Mouse (Mus musculus) CH12.LX (cell line): ENCODE results near the gene Tusc2. TPM values are rescaled to one million over a fixed set of nuclear protein-coding genes. Genes with fewer than 3 reads are reported as not detected.

Source experiments
- DNase-seq: peaks from one replicate; pipeline ENCODE4 v3.0.0-alpha.2; 2013; ENCODE audit errors: extremely low read depth
- H3K27ac ChIP-seq: 2 replicates; pipeline ENCODE4 v1.5.1; 2012; ENCODE audit warnings: low read depth, mild to moderate bottlenecking, control low read depth, moderate library complexity; ENCODE audit not compliant: insufficient read depth
- H3K27me3 ChIP-seq: replicated peaks from 2 replicates; pipeline ENCODE3; 2012; ENCODE audit warnings: inconsistent platforms
- H3K36me3 ChIP-seq, 2 experiments: replicated peaks in 1 of 2; 2 replicates each; pipeline versions ENCODE3 to v1.6.1; 2012; ENCODE audit warnings: inconsistent platforms in 1 of 2, low read length in 1 of 2, mild to moderate bottlenecking in 1 of 2, mixed read lengths in 1 of 2, moderate library complexity in 1 of 2; ENCODE audit not compliant: control insufficient read depth in 1 of 2, insufficient read depth in 1 of 2
- H3K4me1 ChIP-seq, 2 experiments: 2 replicates each; pipeline ENCODE4 v1.6.1; 2012; ENCODE audit warnings: inconsistent platforms in 1 of 2, moderate library complexity in 1 of 2; ENCODE audit not compliant: insufficient read depth in 2 of 2, control insufficient read depth in 1 of 2
- H3K4me2 ChIP-seq: 2 replicates; pipeline ENCODE4 v1.6.1; 2012; ENCODE audit warnings: low read depth, mild to moderate bottlenecking, control low read depth; ENCODE audit not compliant: poor library complexity, insufficient read depth, severe bottlenecking
- H3K4me3 ChIP-seq, 3 experiments: fragments of 150-350 bp in 1 of 3; sonication (generic) in 1 of 3; replicated peaks in 1 of 3; 2 replicates each; pipeline versions ENCODE3 to v1.5.1; 2011 to 2012; ENCODE audit warnings: low read depth in 2 of 3, low read length in 2 of 3, mild to moderate bottlenecking in 2 of 3, moderate library complexity in 2 of 3, control low read depth in 1 of 3, improper control_type of control experiment in 1 of 3, inconsistent platforms in 1 of 3, mixed read lengths in 1 of 3; ENCODE audit not compliant: poor library complexity in 1 of 3
- H3K79me2 ChIP-seq: replicated peaks from 2 replicates; pipeline ENCODE4 v1.6.1; 2012; ENCODE audit warnings: mild to moderate bottlenecking, moderate library complexity; ENCODE audit not compliant: control insufficient read depth, poor library complexity, insufficient read depth, severe bottlenecking; ENCODE audit errors: extremely low read depth
- H3K9ac ChIP-seq: 2 replicates; pipeline ENCODE4 v1.6.1; 2012; ENCODE audit warnings: low read depth, mild to moderate bottlenecking, control low read depth, moderate library complexity; ENCODE audit not compliant: insufficient read depth
- H3K9me3 ChIP-seq: replicated peaks from 2 replicates; pipeline ENCODE3; 2012; ENCODE audit warnings: low read length, inconsistent platforms, mixed read lengths
- BHLHE40 ChIP-seq: IDR thresholded peaks from 2 replicates; pipeline ENCODE4 v1.6.1; 2011; ENCODE audit warnings: mild to moderate bottlenecking, low read depth, low read length, improper control_type of control experiment
- CHD2 ChIP-seq: IDR thresholded peaks from 2 replicates; pipeline ENCODE4 v1.6.1; 2011; ENCODE audit warnings: low read length, improper control_type of control experiment
- ELF1 ChIP-seq: IDR thresholded peaks from 2 replicates; pipeline ENCODE4 v1.6.1; 2014; ENCODE audit warnings: low read depth, mild to moderate bottlenecking, inconsistent platforms, low read length, improper control_type of control experiment
- EP300 ChIP-seq: IDR thresholded peaks from 2 replicates; pipeline ENCODE4 v1.6.1; 2011; ENCODE audit warnings: low read length, improper control_type of control experiment
- GABPA ChIP-seq: IDR thresholded peaks from 2 replicates; pipeline ENCODE4 v1.6.1; 2012; ENCODE audit warnings: low read depth, low read length, improper control_type of control experiment, inconsistent platforms; ENCODE audit not compliant: insufficient replicate concordance
- JUN ChIP-seq: IDR thresholded peaks from 2 replicates; pipeline ENCODE4 v1.6.1; 2011; ENCODE audit warnings: low read depth, mild to moderate bottlenecking, low read length, improper control_type of control experiment, moderate library complexity; ENCODE audit not compliant: insufficient read depth
- JUND ChIP-seq: conservative IDR thresholded peaks from 2 replicates; pipeline ENCODE4 v1.6.1; 2011; ENCODE audit warnings: low read depth, low read length, improper control_type of control experiment
- KAT2A ChIP-seq: IDR thresholded peaks from 2 replicates; pipeline ENCODE4 v1.6.1; 2012; ENCODE audit warnings: low read length, improper control_type of control experiment, inconsistent platforms; ENCODE audit not compliant: insufficient replicate concordance
- MAX ChIP-seq: IDR thresholded peaks from 2 replicates; pipeline ENCODE4 v1.6.1; 2011; ENCODE audit warnings: low read length, improper control_type of control experiment
- MAZ ChIP-seq: IDR thresholded peaks from 2 replicates; pipeline ENCODE4 v1.6.1; 2012; ENCODE audit warnings: low read depth, mild to moderate bottlenecking, inconsistent platforms, low read length, improper control_type of control experiment, moderate library complexity
- MEF2A ChIP-seq: IDR thresholded peaks from 2 replicates; pipeline ENCODE4 v1.6.1; 2014; ENCODE audit warnings: low read depth, mild to moderate bottlenecking, inconsistent platforms, low read length, improper control_type of control experiment, borderline replicate concordance
- MXI1 ChIP-seq: IDR thresholded peaks from 2 replicates; pipeline ENCODE4 v1.6.1; 2011; ENCODE audit warnings: mild to moderate bottlenecking, low read depth, low read length, improper control_type of control experiment
- PAX5 ChIP-seq: IDR thresholded peaks from 2 replicates; pipeline ENCODE4 v1.6.1; 2012; ENCODE audit warnings: low read length, inconsistent platforms, mixed read lengths
- RAD21 ChIP-seq: IDR thresholded peaks from 2 replicates; pipeline ENCODE4 v1.6.1; 2011; ENCODE audit warnings: low read depth, mild to moderate bottlenecking, low read length, improper control_type of control experiment, moderate library complexity
- RCOR1 ChIP-seq: conservative IDR thresholded peaks from 2 replicates; pipeline ENCODE4 v1.6.1; 2012; ENCODE audit warnings: low read depth, mild to moderate bottlenecking, inconsistent platforms, low read length, improper control_type of control experiment
- TCF12 ChIP-seq: IDR thresholded peaks from 2 replicates; pipeline ENCODE4 v1.6.1; 2014; ENCODE audit warnings: low read depth, mild to moderate bottlenecking, inconsistent platforms, low read length, improper control_type of control experiment
- UBTF ChIP-seq: IDR thresholded peaks from 2 replicates; pipeline ENCODE4 v1.6.1; 2012; ENCODE audit warnings: low read depth, mild to moderate bottlenecking, inconsistent platforms, low read length, improper control_type of control experiment, moderate library complexity
- USF2 ChIP-seq: conservative IDR thresholded peaks from 2 replicates; pipeline ENCODE4 v1.6.1; 2011; ENCODE audit warnings: low read depth, low read length, improper control_type of control experiment
- ZC3H11A ChIP-seq: IDR thresholded peaks from 2 replicates; pipeline ENCODE4 v1.6.1; 2012; ENCODE audit warnings: low read depth, mild to moderate bottlenecking, inconsistent platforms, low read length, improper control_type of control experiment
- ZKSCAN1 ChIP-seq: IDR thresholded peaks from 2 replicates; pipeline ENCODE4 v1.6.1; 2012; ENCODE audit warnings: low read depth, inconsistent platforms, low read length, improper control_type of control experiment, borderline replicate concordance
- ZNF384 ChIP-seq: IDR thresholded peaks from 2 replicates; pipeline ENCODE4 v1.6.1; 2012; ENCODE audit warnings: low read depth, low read length, improper control_type of control experiment, inconsistent platforms
- dilution Hi-C: fragments of 300-500 bp; cut with MboI; formaldehyde crosslinking; loops from 2 replicates; pipeline ENCODE4 v1.14.3; 2020; ENCODE audit warnings: low sequenced_read_pairs; ENCODE audit not compliant: extremely low pct_unique_long_range_greater_than_20kb, extremely low pct_ligation_motif_present
- in situ Hi-C: fragments of 300-500 bp; cut with MboI; formaldehyde crosslinking; loops from 3 replicates; pipeline ENCODE4 v1.14.3; 2019; ENCODE audit warnings: low sequenced_read_pairs, low pct_ligation_motif_present, low pct_unique_long_range_greater_than_20kb, mixed read lengths
- polyA plus RNA-seq: library from polyadenylated mRNA; unstranded; fragments of >175 nt; gene quantifications from 2 replicates; pipeline ENCODE4 v1.2.1, GENCODE M21; 2012; ENCODE audit warnings: low read depth; ENCODE audit not compliant: insufficient read length
- total RNA-seq, 2 experiments: library from RNA; depleted of rRNA; stranded (reverse); fragments of 300-350 nt in 1 of 2; fragments of >200 nt in 1 of 2; gene quantifications; 2 replicates each; pipeline ENCODE4 v1.2.3; 2012 to 2014

The Tusc2 gene
- total and polyA plus RNA-seq, 3 experiments, result 23.0 to 39.2 (median 33.3) TPM

GRCm38 (mm10) chr9:107550491-107551116 lies 12.5 kb upstream of the Tusc2 start:
- Histone ChIP-seq H3K9me3 (no peaks in the 10 kb centered on the region), H3K4me2 (no peak overlapping the region), H3K27me3 (no peaks in the 10 kb centered on the region), H3K36me3 (peaks cover 5 to 15% of the 10 kb centered on the region in 2 experiments), H3K27ac (no peak overlapping the region), H3K9ac (no peak overlapping the region), H3K4me3 (no peak overlapping the region), H3K4me1 (peaks cover 5 to 44% of the 10 kb centered on the region in 2 experiments), H3K79me2 (peaks cover 7% of the 10 kb centered on the region)
- in situ Hi-C loops, result no loop called here
- TF ChIP-seq MAZ, result no peak
- TF ChIP-seq ZNF384, result no peak
- no peak for TF ChIP-seq ZC3H11A
- no peak for TF ChIP-seq MEF2A
- TF ChIP-seq MXI1, result no peak
- no peak for TF ChIP-seq CHD2
- no peak for TF ChIP-seq MAX
- no peak for TF ChIP-seq ELF1
- TF ChIP-seq ZKSCAN1, result no peak
- TF ChIP-seq JUND, result no peak
- no peak for TF ChIP-seq BHLHE40
- no peak for TF ChIP-seq RAD21
- TF ChIP-seq TCF12, result no peak
- TF ChIP-seq USF2, result no peak
- TF ChIP-seq KAT2A, result no peak
- TF ChIP-seq RCOR1, result no peak
- dilution Hi-C loops, result no loop called here
- no peak for DNase-seq

GRCm38 (mm10) chr9:107551117-107551889 lies 11.8 kb upstream of the Tusc2 start, which contains the start of gene Rassf1:
Gene Rassf1 (plus strand): TSS chr9:107551555.
- no peak for DNase-seq
- dilution Hi-C loops (no loop called here), in situ Hi-C loops (no loop called here)
- H3K27me3 ChIP-seq, result no peaks in the 10 kb centered on the region
- TF ChIP-seq UBTF, result no peak
- no peak for TF ChIP-seq RCOR1
- no peak for TF ChIP-seq CHD2
- no peak for TF ChIP-seq GABPA
- no peak for TF ChIP-seq PAX5
- no peak for TF ChIP-seq JUN
- no peak for TF ChIP-seq EP300
- H3K4me1 ChIP-seq, result peaks cover 5 to 43% of the 10 kb centered on the region in 2 experiments
- H3K4me2 ChIP-seq, result no peak within 1 kb of the TSS
- no peak within 1 kb of the TSS for H3K4me3 ChIP-seq
- peaks cover 5 to 15% of the 10 kb centered on the region in 2 experiments for H3K36me3 ChIP-seq
- H3K9ac ChIP-seq, result no peak within 1 kb of the TSS
- H3K27ac ChIP-seq, result no peak within 1 kb of the TSS
- no peaks in the 10 kb centered on the region for H3K9me3 ChIP-seq
- H3K79me2 ChIP-seq, result peaks cover 14% of the 10 kb centered on the region
